Mouse (Mus musculus): Measurements from ENCODE around the gene Abraxas2. TPM values are rescaled to one million over a fixed set of nuclear protein-coding genes. Genes with fewer than 3 reads are reported as not detected.

The Abraxas2 gene
- polyA plus RNA-seq, 1 experiment from 2014 or later = 40.6 TPM

- WGBS = 72% methylated on average over 5 of the region's 5 CpGs
Observed at GRCm38 (mm10) chr7:132891561-132892310, 32.7 kb downstream of the Abraxas2 start.

GRCm38 (mm10) chr7:132892311-132892661 is 33.3 kb downstream of the Abraxas2 start:
- Histone ChIP-seq H3K36me3 (no peaks in the 10 kb centered on the region), H3K9me3 (no peaks in the 10 kb centered on the region), H3K4me3 (no peak overlapping the region), H3K27ac (replicated peaks) (no peak overlapping the region), H3K4me1 (no peaks in the 10 kb centered on the region), H3K4me2 (replicated peaks) (no peak overlapping the region), H3K9ac (replicated peaks) (no peak overlapping the region), H3K27me3 (no peaks in the 10 kb centered on the region)
- 68% methylated on average over 4 of the region's 4 CpGs for WGBS
- ATAC-seq (ENCODE audit: low FRiP score, low read depth) = no peak

More at GRCm38 (mm10) chr7:132891561-132892310, 32.7 kb downstream of the Abraxas2 start:
- H3K36me3 ChIP-seq = no peaks in the 10 kb centered on the region
- no peak overlapping the region for H3K4me2 ChIP-seq (replicated peaks)
- no peaks in the 10 kb centered on the region for H3K9me3 ChIP-seq
- no peak for ATAC-seq (ENCODE audit: low FRiP score, low read depth)
- no peak overlapping the region for H3K4me3 ChIP-seq
- no peaks in the 10 kb centered on the region for H3K4me1 ChIP-seq
- H3K27me3 ChIP-seq = no peaks in the 10 kb centered on the region
- H3K27ac ChIP-seq (replicated peaks) = no peak overlapping the region
- no peak overlapping the region for H3K9ac ChIP-seq (replicated peaks)

- no peaks in the 10 kb centered on the region for H3K27me3 ChIP-seq
- no peak overlapping the region for H3K27ac ChIP-seq (replicated peaks)
- no peak overlapping the region for H3K9ac ChIP-seq (replicated peaks)
- no peaks in the 10 kb centered on the region for H3K9me3 ChIP-seq
- H3K4me2 ChIP-seq (replicated peaks) = no peak overlapping the region
- no peaks in the 10 kb centered on the region for H3K4me1 ChIP-seq
- 88% methylated on average over 7 of the region's 7 CpGs for WGBS
- no peak overlapping the region for H3K4me3 ChIP-seq
- H3K36me3 ChIP-seq = no peaks in the 10 kb centered on the region
- ATAC-seq (ENCODE audit: low FRiP score, low read depth) = no peak
Observed at GRCm38 (mm10) chr7:132892806-132893205, 33.8 kb downstream of the Abraxas2 start.

DNA sequence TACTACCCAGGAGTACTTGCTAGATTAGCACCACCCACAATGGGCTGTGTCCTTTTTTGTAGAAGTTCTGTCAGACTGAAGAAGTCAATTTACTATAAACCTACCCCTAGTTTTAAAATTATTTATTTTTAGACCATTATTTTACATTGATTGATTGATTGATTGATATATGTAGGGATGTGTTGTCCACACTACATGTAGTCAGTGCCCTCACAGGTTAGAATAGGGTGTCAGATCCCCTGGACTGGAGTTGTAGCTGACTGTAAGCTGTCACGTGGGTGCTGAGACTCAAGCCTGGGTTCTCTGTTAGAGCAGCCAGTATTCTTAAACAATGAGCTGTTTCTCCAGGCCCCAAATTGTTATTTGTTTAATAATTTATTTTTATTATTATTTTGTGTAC is 34.3 kb downstream of the Abraxas2 start:
- 94% methylated on average over 1 of the region's 1 CpGs for WGBS
- H3K27me3 ChIP-seq = no peaks in the 10 kb centered on the region

DNA sequence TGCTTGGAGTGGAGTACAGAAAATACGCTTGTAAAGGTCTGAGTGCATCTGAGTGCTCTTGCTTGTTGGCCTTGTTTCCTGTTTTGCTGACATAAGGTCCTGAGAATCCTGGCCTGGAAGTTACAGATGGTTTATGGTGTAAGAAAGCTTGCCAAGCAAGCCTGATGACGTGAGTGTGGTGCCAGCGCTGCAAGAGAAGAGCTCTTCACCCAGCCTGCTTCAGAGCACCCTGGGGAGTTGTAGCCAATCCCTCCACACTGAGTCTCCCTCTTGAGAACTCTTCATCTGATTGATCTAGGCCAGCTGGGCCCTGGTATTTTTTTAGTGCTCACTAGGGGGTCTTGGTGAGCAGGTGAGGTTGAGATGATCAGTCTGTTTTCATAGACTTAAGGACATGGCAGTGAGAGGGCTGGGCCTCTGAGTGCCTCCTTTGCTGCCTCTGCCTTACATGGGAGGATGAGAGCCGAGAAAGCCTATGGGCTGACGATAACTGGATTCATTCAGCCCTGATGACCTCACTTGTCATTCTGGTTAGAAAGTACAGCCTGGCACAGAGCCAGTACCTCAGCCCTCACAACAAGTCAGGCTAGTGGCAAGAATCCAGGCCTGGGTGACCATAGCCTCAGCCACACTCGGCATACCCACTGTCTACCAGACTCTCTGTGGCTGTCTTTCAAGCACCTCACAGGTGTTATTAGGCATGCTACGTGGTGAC is 36.0 kb downstream of the Abraxas2 start:
- H3K36me3 ChIP-seq = no peaks in the 10 kb centered on the region
- no peaks in the 10 kb centered on the region for H3K9me3 ChIP-seq
- H3K27me3 ChIP-seq = no peaks in the 10 kb centered on the region
- H3K4me1 ChIP-seq = no peaks in the 10 kb centered on the region
- no peak overlapping the region for H3K9ac ChIP-seq (replicated peaks)
- no peak overlapping the region for H3K4me3 ChIP-seq
- H3K4me2 ChIP-seq (replicated peaks) = no peak overlapping the region
- WGBS = 82% methylated on average over 7 of the region's 7 CpGs
- no peak for ATAC-seq (ENCODE audit: low FRiP score, low read depth)
- H3K27ac ChIP-seq (replicated peaks) = no peak overlapping the region

More for the DNA sequence above, 34.3 kb downstream of the Abraxas2 start:
- no peak overlapping the region for H3K4me3 ChIP-seq
- ATAC-seq (ENCODE audit: low FRiP score, low read depth) = no peak
- H3K4me2 ChIP-seq (replicated peaks) = no peak overlapping the region
- H3K9me3 ChIP-seq = no peaks in the 10 kb centered on the region
- no peak overlapping the region for H3K9ac ChIP-seq (replicated peaks)
- H3K27ac ChIP-seq (replicated peaks) = no peak overlapping the region
- H3K4me1 ChIP-seq = no peaks in the 10 kb centered on the region
- no peaks in the 10 kb centered on the region for H3K36me3 ChIP-seq

DNA sequence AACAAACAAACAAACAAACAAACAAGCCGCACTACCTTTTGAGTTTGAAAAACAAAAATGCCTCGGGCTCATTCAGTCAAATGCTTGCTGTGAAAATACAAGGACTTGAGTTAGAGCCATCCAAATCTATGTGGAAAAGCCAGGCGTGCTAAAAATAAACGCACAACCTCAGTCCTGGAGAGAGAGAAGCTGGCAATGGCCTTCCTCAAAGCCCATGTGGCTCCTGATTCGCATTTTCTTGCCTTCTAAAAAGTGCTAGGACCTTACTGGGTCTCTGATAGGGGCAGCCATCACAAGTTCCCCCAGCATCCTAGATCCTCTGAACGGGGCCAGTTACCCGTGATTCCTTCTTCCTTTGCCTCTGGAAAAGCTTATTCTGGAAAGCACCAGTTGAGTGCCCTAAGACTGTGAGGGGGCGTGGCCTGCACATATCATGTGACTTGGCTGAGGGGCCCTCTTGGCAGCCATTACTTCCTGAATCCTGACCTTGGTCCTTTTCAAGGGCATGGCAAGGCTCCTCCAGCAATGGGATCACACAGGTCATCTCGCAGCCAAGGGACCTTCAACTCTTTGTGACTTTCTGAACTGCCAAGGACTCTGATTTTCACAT is 37.3 kb downstream of the Abraxas2 start:
- no peak for ATAC-seq (ENCODE audit: low FRiP score, low read depth)
- no peak overlapping the region for H3K4me3 ChIP-seq
- no peaks in the 10 kb centered on the region for H3K9me3 ChIP-seq
- no peak overlapping the region for H3K9ac ChIP-seq (replicated peaks)
- H3K27me3 ChIP-seq = no peaks in the 10 kb centered on the region
- no peak overlapping the region for H3K4me2 ChIP-seq (replicated peaks)
- no peaks in the 10 kb centered on the region for H3K36me3 ChIP-seq
- 86% methylated on average over 9 of the region's 9 CpGs for WGBS
- H3K27ac ChIP-seq (replicated peaks) = no peak overlapping the region
- no peaks in the 10 kb centered on the region for H3K4me1 ChIP-seq

GRCm38 (mm10) chr7:132897258-132897657 is 38.2 kb downstream of the Abraxas2 start:
- no peak for ATAC-seq (ENCODE audit: low FRiP score, low read depth)
- no peaks in the 10 kb centered on the region for H3K27me3 ChIP-seq
- H3K4me2 ChIP-seq (replicated peaks) = no peak overlapping the region
- no peaks in the 10 kb centered on the region for H3K36me3 ChIP-seq
- WGBS = 83% methylated on average over 10 of the region's 10 CpGs
- no peak overlapping the region for H3K4me3 ChIP-seq
- H3K9ac ChIP-seq (replicated peaks) = no peak overlapping the region
- no peaks in the 10 kb centered on the region for H3K4me1 ChIP-seq
- H3K9me3 ChIP-seq = no peaks in the 10 kb centered on the region
- no peak overlapping the region for H3K27ac ChIP-seq (replicated peaks)

DNA sequence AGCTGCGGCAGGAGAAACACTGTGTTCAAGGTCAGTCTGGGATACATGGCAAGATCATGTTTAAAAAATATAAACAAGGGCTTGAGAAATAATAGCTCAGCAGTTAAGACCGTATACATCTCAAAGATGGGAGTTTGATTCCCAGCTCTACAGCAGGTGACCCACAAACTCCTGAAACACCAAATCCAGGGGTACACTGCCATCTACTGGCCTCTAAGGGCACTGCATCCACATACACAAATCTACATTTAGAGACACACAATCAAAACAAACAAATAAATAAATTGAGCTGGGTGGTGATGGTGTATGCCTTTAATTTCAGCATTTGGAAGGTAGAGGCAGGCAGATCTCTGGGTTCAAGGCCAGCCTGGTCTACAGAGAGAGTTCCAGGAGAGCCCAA is 39.2 kb downstream of the Abraxas2 start:
- no peak for ATAC-seq (ENCODE audit: low FRiP score, low read depth)
- WGBS = 92% methylated on average over 2 of the region's 2 CpGs
- H3K27me3 ChIP-seq = no peaks in the 10 kb centered on the region
- H3K4me1 ChIP-seq = no peaks in the 10 kb centered on the region
- no peaks in the 10 kb centered on the region for H3K36me3 ChIP-seq
- no peak overlapping the region for H3K4me3 ChIP-seq
- no peak overlapping the region for H3K27ac ChIP-seq (replicated peaks)
- no peak overlapping the region for H3K4me2 ChIP-seq (replicated peaks)
- H3K9me3 ChIP-seq = no peaks in the 10 kb centered on the region
- no peak overlapping the region for H3K9ac ChIP-seq (replicated peaks)

DNA sequence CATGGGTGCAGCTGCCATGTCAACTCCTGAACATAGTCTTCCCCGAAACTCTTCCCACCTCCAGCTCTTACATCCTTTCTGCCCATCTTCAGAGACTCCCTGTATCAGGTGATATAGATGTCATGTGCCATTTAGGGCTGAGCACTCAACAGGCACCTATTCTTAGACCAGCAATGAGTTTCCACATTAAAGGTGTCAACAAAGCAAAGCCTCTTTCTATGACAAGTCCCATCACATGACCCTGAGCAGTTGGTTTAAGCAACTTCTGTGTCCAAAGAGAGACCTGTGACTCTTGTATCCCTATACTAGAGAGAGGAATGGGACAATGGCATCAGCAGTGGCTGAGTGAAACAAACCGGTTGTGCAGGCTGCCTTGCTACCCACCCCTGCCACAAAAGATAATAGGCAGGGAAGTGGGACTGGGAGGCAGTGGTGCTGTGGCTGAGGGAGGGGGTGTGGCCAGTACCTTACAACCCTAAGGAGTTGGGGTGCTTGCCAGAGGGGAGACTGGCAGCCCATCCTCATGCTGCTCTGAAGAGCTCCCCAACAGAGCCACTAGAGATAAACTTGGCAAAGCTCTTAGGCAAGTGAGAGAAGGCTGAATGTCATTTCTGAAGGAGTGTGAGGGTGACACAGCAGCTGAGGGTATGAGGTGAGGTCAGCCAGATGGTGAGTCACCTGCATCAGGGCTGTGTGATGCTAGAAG is 42.0 kb downstream of the Abraxas2 start:
- no peak for ATAC-seq (ENCODE audit: low FRiP score, low read depth)
- 69% methylated on average over 2 of the region's 2 CpGs for WGBS
- no peak overlapping the region for H3K4me2 ChIP-seq (replicated peaks)
- H3K9me3 ChIP-seq = no peaks in the 10 kb centered on the region
- H3K36me3 ChIP-seq = no peaks in the 10 kb centered on the region
- no peaks in the 10 kb centered on the region for H3K4me1 ChIP-seq
- H3K4me3 ChIP-seq = no peak overlapping the region
- H3K27me3 ChIP-seq = no peaks in the 10 kb centered on the region
- no peak overlapping the region for H3K27ac ChIP-seq (replicated peaks)
- H3K9ac ChIP-seq (replicated peaks) = no peak overlapping the region

DNA sequence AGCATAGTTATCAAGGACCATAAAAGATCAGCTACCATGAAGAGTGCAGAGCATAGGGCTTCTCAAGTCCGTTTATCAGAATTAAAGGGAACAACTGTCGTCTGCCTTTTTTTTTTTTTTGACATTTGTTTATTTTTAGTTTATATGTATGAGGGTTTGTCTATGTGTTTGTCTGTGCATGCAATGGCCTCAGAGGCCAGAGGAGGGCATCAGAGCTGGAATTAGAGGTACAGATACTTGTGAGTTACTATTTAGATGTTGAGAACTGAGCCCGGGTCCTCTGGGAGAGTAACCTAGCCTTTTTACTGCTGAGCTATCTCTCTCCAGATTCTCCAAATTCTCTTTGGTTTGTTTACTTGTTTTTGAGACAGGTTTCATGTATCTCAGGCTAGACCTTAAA is 44.8 kb downstream of the Abraxas2 start:
- Histone ChIP-seq H3K4me3 (no peak overlapping the region), H3K4me1 (no peaks in the 10 kb centered on the region), H3K9ac (replicated peaks) (no peak overlapping the region), H3K27ac (replicated peaks) (no peak overlapping the region), H3K9me3 (0 out of 2 replicates have a peak, but pooled peaks cover 6% of the 10 kb centered on the region), H3K4me2 (replicated peaks) (no peak overlapping the region), H3K27me3 (no peaks in the 10 kb centered on the region), H3K36me3 (no peaks in the 10 kb centered on the region)
- no peak for ATAC-seq (ENCODE audit: low FRiP score, low read depth)
- 92% methylated on average over 3 of the region's 3 CpGs for WGBS

- Histone ChIP-seq H3K4me1 (no peaks in the 10 kb centered on the region), H3K27me3 (peaks cover 6% of the 10 kb centered on the region; the same call in 1 of the 2 replicates), H3K36me3 (no peaks in the 10 kb centered on the region), H3K4me3 (no peak overlapping the region), H3K9me3 (no peaks in the 10 kb centered on the region), H3K4me2 (replicated peaks) (no peak overlapping the region), H3K9ac (replicated peaks) (no peak overlapping the region), H3K27ac (replicated peaks) (no peak overlapping the region)
- 18% methylated on average over 3 of the region's 3 CpGs for WGBS
- no peak for ATAC-seq (ENCODE audit: low FRiP score, low read depth)
Observed at GRCm38 (mm10) chr7:132921971-132922370, 62.9 kb downstream of the Abraxas2 start.

- ATAC-seq (ENCODE audit: low FRiP score, low read depth) = no peak
- no peak overlapping the region for H3K4me2 ChIP-seq (replicated peaks)
- no peak overlapping the region for H3K27ac ChIP-seq (replicated peaks)
- no peaks in the 10 kb centered on the region for H3K4me1 ChIP-seq
- H3K9ac ChIP-seq (replicated peaks) = no peak overlapping the region
- no peaks in the 10 kb centered on the region for H3K9me3 ChIP-seq
- WGBS = 68% methylated on average over 2 of the region's 2 CpGs
- H3K36me3 ChIP-seq = no peaks in the 10 kb centered on the region
- H3K27me3 ChIP-seq = peaks cover 6% of the 10 kb centered on the region; the same call in 1 of the 2 replicates
- H3K4me3 ChIP-seq = no peak overlapping the region
Observed at GRCm38 (mm10) chr7:132925227-132925626, 66.2 kb downstream of the Abraxas2 start.
